Mouse (Mus musculus): Measurements from ENCODE around the gene Exoc4. TPM values are rescaled to one million over a fixed set of nuclear protein-coding genes. Genes with fewer than 3 reads are reported as not detected.

The Exoc4 gene
- polyA plus RNA-seq, 1 experiment from 2014 or later = 8.8 TPM

DNA sequence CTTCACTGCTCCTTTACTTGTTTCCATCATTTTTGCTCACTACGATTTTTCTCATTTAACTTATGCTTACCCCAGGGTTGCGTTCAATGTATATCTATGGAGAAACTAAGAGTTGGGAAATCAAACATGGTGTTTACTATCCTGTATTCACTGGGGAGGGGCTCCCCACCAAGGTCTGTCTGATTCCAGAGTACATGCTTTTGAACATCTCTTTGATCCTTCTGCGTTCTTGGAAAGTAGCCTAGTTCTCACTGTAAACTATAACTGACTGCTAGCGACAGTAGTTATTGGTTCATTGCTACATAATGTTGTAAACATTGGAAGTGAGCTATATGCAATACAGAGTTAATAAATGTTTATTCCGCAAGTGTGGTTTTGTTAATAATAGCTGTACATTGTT is 460.5 kb downstream of the Exoc4 start:
- no peak overlapping the region for H3K27ac ChIP-seq (ENCODE audit: low read depth, low read length)
- ATAC-seq = no peak
- H3K9me3 ChIP-seq (ENCODE audit: control insufficient read depth) = no peaks in the 10 kb centered on the region
- no peaks in the 10 kb centered on the region for H3K36me3 ChIP-seq (ENCODE audit: control insufficient read depth, insufficient read depth)
- no peaks in the 10 kb centered on the region for H3K4me1 ChIP-seq (replicated peaks; ENCODE audit: control insufficient read depth, insufficient read depth, low read length)
- TF ChIP-seq CTCF (IDR thresholded peaks at IDR 0.05; ENCODE audit: low read depth) = no peak
- no peak overlapping the region for H3K4me2 ChIP-seq (replicated peaks; ENCODE audit: low read depth)
- no peaks in the 10 kb centered on the region for H3K27me3 ChIP-seq (replicated peaks; ENCODE audit: control insufficient read depth, insufficient read depth, low read length)
- H3K9ac ChIP-seq (ENCODE audit: low read depth, low read length) = no peak overlapping the region
- WGBS = 68% methylated on average over 5 of the region's 5 CpGs
- no peak overlapping the region for H3K4me3 ChIP-seq (ENCODE audit: low read depth, low read length)

DNA sequence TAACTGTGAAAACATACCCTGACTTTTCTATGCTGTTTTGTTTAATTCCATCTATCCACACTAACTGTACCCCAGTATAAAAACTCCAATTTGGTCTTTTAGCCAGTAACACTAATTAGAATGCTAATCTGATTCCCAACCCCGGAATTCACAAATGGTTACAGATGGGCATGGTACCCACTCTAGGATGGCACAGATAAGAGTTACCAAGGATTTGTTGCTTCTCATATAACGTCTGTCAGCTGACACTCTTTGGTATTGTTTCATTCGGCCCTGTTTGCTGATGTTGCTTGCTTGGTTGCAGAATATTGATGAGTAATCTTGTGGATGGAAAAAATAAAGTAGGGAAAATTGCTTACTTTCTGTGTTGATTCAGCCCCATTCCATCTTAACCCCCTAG is 462.9 kb downstream of the Exoc4 start:
- 78% methylated on average over 3 of the region's 3 CpGs for WGBS
- no peaks in the 10 kb centered on the region for H3K36me3 ChIP-seq (ENCODE audit: control insufficient read depth, insufficient read depth)
- no peak for TF ChIP-seq CTCF (IDR thresholded peaks at IDR 0.05; ENCODE audit: low read depth)

DNA sequence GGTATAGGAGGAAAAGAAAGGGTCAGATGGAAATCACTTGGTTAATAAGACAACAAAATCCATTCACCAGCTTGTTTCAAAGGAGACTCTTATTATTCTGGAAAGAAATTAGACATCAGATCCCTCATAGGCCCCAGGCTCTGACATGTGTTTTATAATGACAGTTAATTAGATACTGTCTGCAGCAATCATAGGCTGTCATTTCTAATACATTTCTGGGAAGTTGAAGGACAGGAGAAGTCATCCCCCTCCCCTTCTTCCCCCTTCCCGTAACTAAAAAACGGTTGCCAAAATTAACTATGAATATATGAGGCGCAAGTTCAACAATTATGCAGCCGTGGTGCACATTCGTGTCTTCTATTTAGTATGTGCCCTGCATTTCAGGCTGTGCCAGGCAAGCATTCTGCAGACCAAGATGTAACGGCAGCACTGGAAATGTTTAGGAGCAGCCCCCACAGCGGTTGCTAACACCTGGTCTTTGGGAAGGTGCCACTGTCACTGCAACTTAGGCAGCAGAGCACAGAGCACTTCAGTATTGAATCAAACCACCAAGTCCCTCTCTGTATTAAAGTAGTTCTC is 463.7 kb downstream of the Exoc4 start:
- Histone ChIP-seq H3K27ac (ENCODE audit: low read depth, low read length) (no peak overlapping the region), H3K9me3 (ENCODE audit: control insufficient read depth) (no peaks in the 10 kb centered on the region), H3K4me3 (ENCODE audit: low read depth, low read length) (no peak overlapping the region), H3K27me3 (replicated peaks; ENCODE audit: control insufficient read depth, insufficient read depth, low read length) (no peaks in the 10 kb centered on the region), H3K4me1 (replicated peaks; ENCODE audit: control insufficient read depth, insufficient read depth, low read length) (no peaks in the 10 kb centered on the region), H3K4me2 (replicated peaks; ENCODE audit: low read depth) (no peak overlapping the region), H3K36me3 (ENCODE audit: control insufficient read depth, insufficient read depth) (no peaks in the 10 kb centered on the region), H3K9ac (ENCODE audit: low read depth, low read length) (no peak overlapping the region)
- WGBS = 91% methylated on average over 7 of the region's 7 CpGs
- TF ChIP-seq CTCF (IDR thresholded peaks at IDR 0.05; ENCODE audit: low read depth) = no peak
- ATAC-seq = no peak

More for the DNA sequence above, 462.9 kb downstream of the Exoc4 start:
- H3K9me3 ChIP-seq (ENCODE audit: control insufficient read depth) = no peaks in the 10 kb centered on the region
- H3K4me1 ChIP-seq (replicated peaks; ENCODE audit: control insufficient read depth, insufficient read depth, low read length) = no peaks in the 10 kb centered on the region
- no peak overlapping the region for H3K27ac ChIP-seq (ENCODE audit: low read depth, low read length)
- no peak for ATAC-seq
- H3K4me3 ChIP-seq (ENCODE audit: low read depth, low read length) = no peak overlapping the region
- H3K4me2 ChIP-seq (replicated peaks; ENCODE audit: low read depth) = no peak overlapping the region
- H3K9ac ChIP-seq (ENCODE audit: low read depth, low read length) = no peak overlapping the region
- H3K27me3 ChIP-seq (replicated peaks; ENCODE audit: control insufficient read depth, insufficient read depth, low read length) = no peaks in the 10 kb centered on the region

DNA sequence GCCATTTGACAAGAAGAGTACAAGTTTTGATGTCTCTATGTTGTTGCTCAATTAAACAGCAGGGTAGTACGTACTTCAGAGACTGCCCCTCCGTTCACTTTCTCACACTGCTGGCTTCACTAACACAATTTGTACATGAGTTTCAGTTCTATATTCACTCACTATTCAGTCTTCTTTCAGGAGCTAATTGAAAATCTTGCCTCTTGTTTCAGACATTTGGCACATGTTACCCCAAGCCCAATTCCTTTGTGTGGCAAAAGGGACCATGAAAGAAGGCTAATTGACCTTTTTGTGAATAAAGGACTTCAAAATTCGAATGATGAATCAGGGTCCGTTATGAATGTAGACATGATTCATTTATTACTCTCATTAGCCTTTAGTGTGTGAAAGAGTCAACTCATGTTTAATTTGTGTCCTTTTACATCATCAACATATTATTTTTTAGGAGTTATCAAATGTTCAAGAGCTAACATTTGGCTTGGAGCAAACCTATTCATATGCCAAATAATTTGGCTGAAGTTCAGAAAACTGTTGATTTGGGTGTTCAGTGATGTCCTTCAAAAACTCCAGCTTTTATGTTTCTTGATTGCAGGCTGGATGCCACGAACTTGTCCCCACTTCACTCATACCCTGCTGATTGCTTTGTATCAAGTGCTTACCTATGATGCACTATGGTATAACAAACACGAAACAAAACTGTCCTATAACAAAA is 467.5 kb downstream of the Exoc4 start:
- Histone ChIP-seq H3K4me3 (ENCODE audit: low read depth, low read length) (no peak overlapping the region), H3K4me2 (replicated peaks; ENCODE audit: low read depth) (no peak overlapping the region), H3K27ac (ENCODE audit: low read depth, low read length) (no peak overlapping the region), H3K4me1 (replicated peaks; ENCODE audit: control insufficient read depth, insufficient read depth, low read length) (no peaks in the 10 kb centered on the region), H3K9me3 (ENCODE audit: control insufficient read depth) (no peaks in the 10 kb centered on the region), H3K9ac (ENCODE audit: low read depth, low read length) (no peak overlapping the region), H3K27me3 (replicated peaks; ENCODE audit: control insufficient read depth, insufficient read depth, low read length) (no peaks in the 10 kb centered on the region), H3K36me3 (ENCODE audit: control insufficient read depth, insufficient read depth) (no peaks in the 10 kb centered on the region)
- WGBS = 91% methylated on average over 6 of the region's 6 CpGs
- TF ChIP-seq CTCF (IDR thresholded peaks at IDR 0.05; ENCODE audit: low read depth) = no peak
- no peak for ATAC-seq

DNA sequence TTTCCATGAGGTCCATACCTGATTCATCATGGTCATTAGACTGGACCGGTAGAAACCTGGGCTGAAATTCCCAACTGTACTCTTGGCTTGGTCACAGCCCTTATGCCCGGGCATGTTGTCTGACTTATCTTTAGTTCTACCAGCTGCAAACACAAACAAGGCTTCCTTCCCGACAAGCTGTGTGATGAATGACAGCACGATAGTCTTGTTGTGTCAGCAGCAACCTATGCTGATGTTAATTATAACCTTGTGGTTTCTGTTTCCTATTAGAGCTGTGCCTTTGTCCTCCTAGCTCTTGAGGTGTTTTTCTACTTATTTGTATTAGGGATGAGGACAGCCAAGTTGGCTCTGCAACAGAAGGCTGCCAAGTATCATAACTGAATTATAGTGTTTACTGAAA is 472.3 kb downstream of the Exoc4 start:
- H3K27me3 ChIP-seq (replicated peaks; ENCODE audit: control insufficient read depth, insufficient read depth, low read length) = no peaks in the 10 kb centered on the region
- no peak overlapping the region for H3K27ac ChIP-seq (ENCODE audit: low read depth, low read length)
- 64% methylated on average over 4 of the region's 4 CpGs for WGBS
- H3K4me1 ChIP-seq (replicated peaks; ENCODE audit: control insufficient read depth, insufficient read depth, low read length) = no peaks in the 10 kb centered on the region
- H3K4me2 ChIP-seq (replicated peaks; ENCODE audit: low read depth) = no peak overlapping the region
- no peak overlapping the region for H3K4me3 ChIP-seq (ENCODE audit: low read depth, low read length)
- no peak overlapping the region for H3K9ac ChIP-seq (ENCODE audit: low read depth, low read length)
- no peak for ATAC-seq
- no peak for TF ChIP-seq CTCF (IDR thresholded peaks at IDR 0.05; ENCODE audit: low read depth)
- H3K36me3 ChIP-seq (ENCODE audit: control insufficient read depth, insufficient read depth) = no peaks in the 10 kb centered on the region
- H3K9me3 ChIP-seq (ENCODE audit: control insufficient read depth) = no peaks in the 10 kb centered on the region

DNA sequence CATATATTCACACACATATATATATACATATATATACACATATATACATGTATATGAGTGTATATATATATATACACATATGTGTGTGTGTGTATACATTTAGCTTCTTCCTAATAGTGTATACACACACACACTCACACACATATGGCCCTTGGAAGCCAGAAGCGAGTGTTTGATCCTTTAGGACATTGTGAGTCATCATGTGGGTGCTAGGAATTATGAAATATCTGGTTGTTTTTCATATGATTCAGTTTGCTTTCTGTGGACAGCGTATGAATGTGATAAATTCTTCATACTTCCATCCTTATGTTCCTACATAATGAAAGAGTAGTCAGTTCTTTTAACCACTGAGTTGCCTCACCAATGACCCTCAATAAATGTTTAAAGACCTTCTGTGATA is 473.9 kb downstream of the Exoc4 start:
- no peak for TF ChIP-seq CTCF (IDR thresholded peaks at IDR 0.05; ENCODE audit: low read depth)
- H3K9ac ChIP-seq (ENCODE audit: low read depth, low read length) = no peak overlapping the region
- no peak overlapping the region for H3K27ac ChIP-seq (ENCODE audit: low read depth, low read length)
- H3K9me3 ChIP-seq (ENCODE audit: control insufficient read depth) = no peaks in the 10 kb centered on the region
- H3K4me1 ChIP-seq (replicated peaks; ENCODE audit: control insufficient read depth, insufficient read depth, low read length) = no peaks in the 10 kb centered on the region
- H3K36me3 ChIP-seq (ENCODE audit: control insufficient read depth, insufficient read depth) = no peaks in the 10 kb centered on the region
- WGBS = 89% methylated on average over 2 of the region's 2 CpGs
- no peaks in the 10 kb centered on the region for H3K27me3 ChIP-seq (replicated peaks; ENCODE audit: control insufficient read depth, insufficient read depth, low read length)
- no peak overlapping the region for H3K4me3 ChIP-seq (ENCODE audit: low read depth, low read length)
- no peak for ATAC-seq
- H3K4me2 ChIP-seq (replicated peaks; ENCODE audit: low read depth) = no peak overlapping the region
